Mouse (Mus musculus) olfactory bulb, adult 2 months (tissue): Measurements from ENCODE around the gene Hexim2. TPM values are rescaled to one million over a fixed set of nuclear protein-coding genes. Genes with fewer than 3 reads are reported as not detected.

ENCODE experiments used
- H3K27ac ChIP-seq: fragments of 200-500 bp; 2 replicates; pipeline ENCODE4 v1.5.1; 2012; ENCODE audit warnings: low read depth, low read length; ENCODE audit not compliant: insufficient read depth
- H3K4me1 ChIP-seq: fragments of 200-500 bp; 2 replicates; pipeline ENCODE4 v1.6.1; 2012; ENCODE audit warnings: low read length; ENCODE audit not compliant: control insufficient read depth, insufficient read depth
- H3K4me3 ChIP-seq: fragments of 200-500 bp; 2 replicates; pipeline ENCODE4 v1.5.1; 2012; ENCODE audit warnings: mild to moderate bottlenecking, low read depth, low read length, moderate library complexity; ENCODE audit not compliant: insufficient read depth
- CTCF ChIP-seq: fragments of 200-500 bp; IDR thresholded peaks from 2 replicates; pipeline ENCODE4 v1.5.1; 2012; ENCODE audit warnings: low read depth, mild to moderate bottlenecking, low read length, moderate library complexity; ENCODE audit not compliant: insufficient read depth
- POLR2A ChIP-seq: fragments of 200-500 bp; IDR thresholded peaks from 2 replicates; pipeline ENCODE4 v1.6.1; 2012; ENCODE audit warnings: mild to moderate bottlenecking, low read depth, low read length, moderate library complexity; ENCODE audit not compliant: insufficient read depth
- WGBS: fragments of 180-500 bp; shearing (Covaris S2); methylation state at CpG from one replicate; pipeline ENCODE4 v1.1.7; 2018; 5-methylcytosine and 5-hydroxymethylcytosine counted together
- polyA plus RNA-seq: library from polyadenylated mRNA; stranded (reverse); fragments of >200 nt; gene quantifications from 2 replicates; pipeline ENCODE4 v1.2.4, GENCODE M21; 2012; ENCODE audit warnings: low replicate concordance; ENCODE audit not compliant: missing spikeins, insufficient read depth, insufficient read length

The Hexim2 gene
- polyA plus RNA-seq, 1 experiment = not detected

DNA sequence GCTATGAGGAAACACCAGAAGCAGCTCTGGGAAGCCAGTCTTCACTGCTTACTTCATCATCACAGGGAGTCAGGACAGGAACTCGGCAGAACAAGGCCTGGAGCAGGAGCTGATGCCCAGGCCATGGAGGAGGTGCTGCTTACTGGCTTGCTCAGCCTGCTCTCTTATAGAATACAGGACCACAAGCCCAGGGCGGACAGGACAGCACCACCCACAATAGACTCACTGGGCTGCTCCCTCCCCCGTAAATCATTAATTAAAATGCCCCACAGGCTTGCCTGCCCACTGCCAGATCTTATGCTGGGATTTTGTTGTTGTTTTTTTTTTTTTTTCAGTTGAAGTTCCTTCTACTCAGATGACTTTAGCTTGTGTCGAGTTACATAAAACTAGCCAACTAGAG lies 15.5 kb downstream of the Hexim2 start:
- TF ChIP-seq POLR2A = no peak
- no peak for TF ChIP-seq CTCF
- no peak overlapping the region for H3K4me3 ChIP-seq
- H3K27ac ChIP-seq = no peak overlapping the region
- peaks cover 8% of the 10 kb centered on the region for H3K4me1 ChIP-seq
- 71% methylated on average over 4 of the region's 4 CpGs for WGBS

DNA sequence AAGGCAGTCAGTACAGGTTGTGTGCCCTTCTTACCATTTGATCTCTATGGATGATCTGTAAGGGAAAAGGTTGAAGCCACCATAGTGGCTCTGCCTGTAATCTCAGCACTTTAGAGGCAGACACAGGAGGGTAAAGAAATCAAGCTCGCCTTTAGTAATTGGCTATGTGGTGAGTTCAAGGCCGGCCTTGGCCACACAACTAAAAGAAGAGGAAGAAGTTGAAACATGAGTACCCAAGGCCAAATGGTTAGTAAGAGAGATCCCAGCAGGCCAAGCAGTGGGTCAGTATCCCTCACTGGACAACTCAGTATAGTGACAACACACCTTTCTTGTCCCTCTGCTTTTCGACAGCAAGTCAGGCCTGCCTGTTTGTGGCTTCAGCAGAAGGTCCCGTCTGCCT lies 17.5 kb downstream of the Hexim2 start:
- Histone ChIP-seq H3K27ac (no peak overlapping the region), H3K4me1 (peaks cover 2% of the 10 kb centered on the region; the same call in 1 of the 2 replicates), H3K4me3 (no peak overlapping the region)
- TF ChIP-seq POLR2A (no peak), CTCF (no peak)
- WGBS = 98% methylated on average over 4 of the region's 4 CpGs

DNA sequence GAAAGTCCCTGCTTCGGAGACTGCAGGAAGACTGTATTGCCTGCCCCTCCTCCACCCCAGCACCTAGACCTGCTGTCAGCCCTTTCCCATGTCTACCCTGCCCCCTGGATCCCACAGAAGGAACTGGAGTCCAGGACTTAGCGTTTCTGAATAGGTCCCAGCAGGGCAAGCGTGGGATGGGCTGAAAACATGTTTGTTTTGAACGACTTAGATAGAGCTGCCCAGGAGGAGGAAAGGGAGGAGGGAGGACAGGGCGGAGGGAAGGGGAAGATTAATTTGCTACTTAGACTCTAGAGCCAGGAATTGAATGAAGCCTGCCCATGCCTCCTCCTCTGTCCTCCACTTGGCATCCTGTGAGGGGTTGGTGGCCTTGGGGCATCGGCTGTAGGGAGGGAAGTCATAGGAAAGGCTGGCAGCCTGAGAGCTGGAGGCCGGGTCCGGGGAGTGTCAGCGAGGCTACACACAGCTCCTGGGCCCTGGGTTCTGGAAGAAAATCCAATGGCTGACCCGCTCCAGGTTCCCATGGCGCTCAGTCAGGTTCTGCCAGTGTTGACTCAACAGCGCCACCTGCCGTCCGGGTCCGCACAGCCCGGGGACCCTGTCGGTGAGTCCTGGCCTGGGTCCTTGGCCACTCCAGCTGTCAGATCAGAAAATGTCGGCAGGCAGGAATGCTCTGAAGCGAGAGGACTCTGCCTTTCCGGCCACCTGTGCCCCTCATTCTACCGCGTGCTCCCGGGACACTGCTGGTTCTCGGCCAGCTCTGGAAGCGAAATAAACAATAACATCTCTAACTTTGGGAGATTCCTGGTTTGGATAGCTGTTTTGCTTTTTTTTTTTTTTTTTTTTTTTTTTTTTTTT lies 26.6 kb downstream of the Hexim2 start:
- H3K27ac ChIP-seq = no peak overlapping the region
- peak overlapping the region; percentile 17 for H3K4me3 ChIP-seq
- peaks cover 10% of the 10 kb centered on the region for H3K4me1 ChIP-seq
- TF ChIP-seq POLR2A (no peak), CTCF (peak; percentile 95)
- 4% methylated on average over 25 of the region's 25 CpGs for WGBS

DNA sequence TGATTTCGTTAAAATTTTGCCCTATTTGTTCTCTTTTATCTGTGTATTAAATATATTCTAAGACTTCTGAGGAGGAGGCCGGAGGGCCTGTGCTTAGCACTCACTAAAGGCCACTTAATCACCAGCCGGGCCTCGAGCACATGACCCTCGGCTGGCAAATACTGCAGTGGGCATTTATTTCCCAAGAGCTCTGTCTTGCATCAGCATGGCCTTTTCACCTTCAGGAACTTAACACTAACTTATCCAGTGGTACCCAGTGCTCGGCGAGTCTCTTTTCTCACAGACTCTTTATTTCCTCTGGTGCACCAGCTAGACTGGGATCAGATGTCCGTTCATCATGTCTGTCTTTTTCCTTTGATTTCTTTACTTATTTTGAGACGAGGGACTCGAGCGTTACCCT lies 28.5 kb downstream of the Hexim2 start:
- 93% methylated on average over 11 of the region's 11 CpGs for WGBS
- peaks cover 10% of the 10 kb centered on the region for H3K4me1 ChIP-seq

DNA sequence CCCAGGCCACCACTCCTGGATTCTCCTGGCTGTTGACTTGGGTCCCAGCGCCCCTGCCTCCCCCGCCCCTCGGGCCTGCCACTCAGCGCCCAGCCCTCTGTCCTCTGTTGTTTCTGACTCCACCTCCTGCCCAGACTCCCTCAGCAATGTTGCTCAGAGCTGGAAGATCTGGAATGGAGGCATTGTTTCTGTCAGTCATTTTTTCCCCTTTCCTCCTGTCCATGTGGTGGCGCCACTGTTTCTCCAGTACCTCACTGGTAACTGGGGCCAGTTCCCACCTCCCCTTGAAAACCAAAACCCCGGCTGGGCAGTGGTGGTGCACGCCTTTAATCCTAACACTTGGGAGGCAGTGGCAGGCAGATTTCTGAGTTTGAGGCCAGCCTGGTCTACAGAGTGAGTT lies 29.2 kb downstream of the Hexim2 start:
- no peak for TF ChIP-seq POLR2A
- TF ChIP-seq CTCF = no peak
- H3K27ac ChIP-seq = no peak overlapping the region
- 84% methylated on average over 7 of the region's 7 CpGs for WGBS
- peaks cover 10% of the 10 kb centered on the region for H3K4me1 ChIP-seq
- H3K4me3 ChIP-seq = no peak overlapping the region

More for the DNA sequence above, 28.5 kb downstream of the Hexim2 start:
- Histone ChIP-seq H3K27ac (no peak overlapping the region), H3K4me3 (no peak overlapping the region)
- no peak for TF ChIP-seq CTCF

DNA sequence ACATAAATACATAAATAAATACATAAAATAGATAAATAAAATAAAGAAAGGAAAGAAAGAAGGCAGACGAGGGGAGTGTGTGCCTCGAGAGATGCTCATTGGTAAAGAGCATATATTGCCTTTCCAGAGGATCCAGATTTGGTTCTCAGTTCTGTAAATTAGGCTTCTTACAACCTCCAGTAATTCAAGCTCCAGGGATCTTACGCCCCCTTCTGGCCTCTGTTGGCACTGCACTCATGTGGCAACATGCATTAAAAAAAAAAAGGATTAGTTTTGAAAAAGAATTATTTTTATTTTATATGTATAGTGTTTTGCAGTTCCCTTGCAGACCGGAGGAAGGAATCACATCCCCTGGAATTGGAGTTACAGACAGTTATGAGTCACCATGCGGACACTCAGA lies 29.9 kb downstream of the Hexim2 start:
- 91% methylated on average over 5 of the region's 5 CpGs for WGBS
- Histone ChIP-seq H3K4me3 (no peak overlapping the region), H3K27ac (no peak overlapping the region), H3K4me1 (peaks cover 10% of the 10 kb centered on the region)
- no peak for TF ChIP-seq POLR2A
- TF ChIP-seq CTCF = no peak

DNA sequence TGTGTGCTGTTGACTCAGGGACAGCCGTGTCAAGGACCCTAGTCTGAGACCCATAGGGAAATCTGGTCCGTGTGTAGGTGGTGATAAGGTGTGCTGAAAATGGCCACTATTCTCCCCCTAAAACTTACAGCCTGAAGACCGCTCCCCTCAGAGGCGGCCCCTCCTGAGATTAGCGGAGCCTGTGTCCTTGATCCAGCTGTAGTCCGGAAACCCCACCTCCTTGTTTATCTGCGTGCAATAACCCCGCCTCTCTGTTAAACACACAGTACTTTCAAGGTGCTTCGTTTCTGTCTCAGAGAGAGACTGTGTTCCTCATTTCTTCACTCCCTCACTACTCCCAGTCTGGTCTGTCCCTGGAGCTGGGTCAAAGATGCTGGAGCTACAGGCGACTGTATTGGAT lies 32.2 kb downstream of the Hexim2 start:
- peaks cover 3% of the 10 kb centered on the region; the same call in 1 of the 2 replicates for H3K4me1 ChIP-seq
- TF ChIP-seq POLR2A (no peak), CTCF (no peak)
- H3K27ac ChIP-seq = no peak overlapping the region
- WGBS = 43% methylated on average over 10 of the region's 10 CpGs
- no peak overlapping the region for H3K4me3 ChIP-seq

DNA sequence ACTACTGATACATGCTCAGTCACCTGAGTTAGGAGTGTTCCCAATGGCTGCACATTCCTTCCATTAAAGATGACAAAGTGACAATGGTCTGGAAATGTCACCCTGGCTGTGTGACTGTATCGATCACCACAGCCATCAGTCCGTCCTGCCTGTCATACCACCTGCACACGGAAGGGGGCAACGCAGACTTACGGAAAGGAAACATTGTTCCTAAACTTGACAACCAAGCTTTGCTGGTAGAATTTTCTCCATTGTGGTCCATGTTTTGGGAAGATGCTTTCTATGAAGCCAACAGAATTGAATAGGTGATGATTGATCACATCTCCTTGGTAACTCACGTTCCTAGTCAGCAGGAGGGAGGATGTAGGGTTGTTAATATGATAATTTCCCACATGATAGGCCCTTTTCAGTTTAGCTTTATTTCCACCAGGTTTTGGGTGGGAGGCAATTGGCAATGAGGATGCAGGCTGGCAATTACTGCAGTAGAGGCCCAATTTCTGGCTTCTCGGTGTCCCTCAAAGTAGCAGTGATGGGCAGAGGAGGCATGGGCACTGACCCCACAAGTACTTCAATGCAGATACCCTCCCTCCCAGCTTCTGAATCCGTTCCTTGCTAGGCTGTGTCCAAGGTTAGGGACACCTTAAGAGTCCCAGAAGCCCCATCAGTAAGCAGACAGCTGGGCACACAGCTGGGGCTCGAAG lies 36.6 kb downstream of the Hexim2 start:
- TF ChIP-seq POLR2A = no peak
- peak; percentile 59; the same call in 1 of the 2 replicates for TF ChIP-seq CTCF
- Histone ChIP-seq H3K27ac (no peak overlapping the region), H3K4me1 (peaks cover 19% of the 10 kb centered on the region), H3K4me3 (no peak overlapping the region)
- WGBS = 26% methylated on average over 9 of the region's 9 CpGs

DNA sequence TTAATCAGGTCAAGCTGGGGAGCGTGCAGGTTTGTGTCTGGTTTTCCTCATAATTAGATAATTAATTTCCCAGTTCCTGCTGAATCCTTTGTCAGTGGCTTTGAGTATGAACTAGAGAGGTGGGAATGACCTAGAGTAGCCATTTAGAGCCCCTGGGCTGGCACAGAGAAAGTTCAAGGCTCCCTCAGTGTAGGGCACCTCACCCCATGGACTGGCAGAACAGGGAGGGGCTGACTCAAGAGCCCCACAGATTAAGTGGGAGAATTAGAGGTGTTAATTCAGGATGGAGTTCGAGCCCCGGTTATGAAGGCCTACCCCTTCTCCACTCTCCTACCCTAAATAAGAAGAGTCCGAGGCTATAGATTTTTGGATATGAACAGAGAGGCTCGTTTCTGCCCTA lies 37.4 kb downstream of the Hexim2 start:
- H3K4me1 ChIP-seq = peaks cover 25% of the 10 kb centered on the region
- no peak overlapping the region for H3K4me3 ChIP-seq
- TF ChIP-seq POLR2A (no peak), CTCF (no peak)
- no peak overlapping the region for H3K27ac ChIP-seq
- 86% methylated on average over 5 of the region's 5 CpGs for WGBS
